Mouse (Mus musculus): ENCODE results near the gene C1qtnf5.
"Not testable (repeated sequence)": the region's sequence is repeated elsewhere in the genome, so short reads cannot be mapped to it uniquely, and the experiment has no call there.

C1qtnf5 gene

GRCm38 (mm10) chr9:44104881-44105280, 2.2 kb upstream of the C1qtnf5 start:
- no peak for DNase-seq (ENCODE audit: low read depth, low spot score)

- DNase-seq (ENCODE audit: low read depth, low spot score), result no peak
Observed at GRCm38 (mm10) chr9:44105781-44106180, 1.3 kb upstream of the C1qtnf5 start.

- DNase-seq (ENCODE audit: low read depth, low spot score), result no peak
Observed at GRCm38 (mm10) chr9:44106182-44106581, 863 bp upstream of the C1qtnf5 start.

GRCm38 (mm10) chr9:44106596-44106995, 449 bp upstream of the C1qtnf5 start:
- no peak for DNase-seq (ENCODE audit: low read depth, low spot score)

- DNase-seq (ENCODE audit: low read depth, low spot score), result no peak
Observed at GRCm38 (mm10) chr9:44107557-44108179, 623 bp downstream of the C1qtnf5 start.

- no peak for DNase-seq (ENCODE audit: low read depth, low spot score)
Observed at GRCm38 (mm10) chr9:44108269-44109055, 1.4 kb downstream of the C1qtnf5 start.

DNA sequence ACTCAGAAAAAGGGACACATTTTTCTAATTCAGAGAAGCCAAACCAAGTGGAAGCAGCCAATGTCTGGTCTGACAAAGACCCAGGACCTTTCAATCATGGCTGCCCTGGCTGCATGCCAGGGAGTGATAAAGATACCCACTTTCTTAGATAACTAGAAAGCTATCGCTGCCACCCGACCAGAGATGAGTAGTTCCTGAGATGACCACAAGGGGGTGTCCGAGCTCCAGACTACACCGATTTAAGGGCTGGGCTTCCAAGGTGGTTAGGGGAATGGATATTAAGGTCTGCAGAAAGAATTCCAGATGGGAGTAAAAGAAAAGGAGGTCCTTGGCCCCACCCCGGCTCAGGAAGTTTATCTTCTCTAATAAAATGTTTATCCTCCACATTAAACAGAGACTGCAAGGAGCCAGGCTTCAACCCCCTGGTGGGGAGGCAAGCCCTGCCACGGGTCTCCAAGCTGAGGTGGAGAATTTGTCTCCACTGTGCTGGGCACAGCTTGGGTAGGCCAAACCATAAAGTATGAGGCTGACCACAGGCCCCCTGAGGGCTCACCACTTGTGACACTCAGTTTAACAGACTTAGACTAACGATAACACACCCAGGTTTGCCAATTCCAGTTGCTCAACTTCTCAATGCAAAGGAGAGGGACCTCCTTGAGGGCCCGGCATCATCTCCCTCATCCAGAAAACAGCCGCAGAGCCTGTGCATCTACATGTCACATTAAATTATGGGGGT, 2.5 kb downstream of the C1qtnf5 start:
- no peak for DNase-seq (ENCODE audit: low read depth, low spot score)

DNA sequence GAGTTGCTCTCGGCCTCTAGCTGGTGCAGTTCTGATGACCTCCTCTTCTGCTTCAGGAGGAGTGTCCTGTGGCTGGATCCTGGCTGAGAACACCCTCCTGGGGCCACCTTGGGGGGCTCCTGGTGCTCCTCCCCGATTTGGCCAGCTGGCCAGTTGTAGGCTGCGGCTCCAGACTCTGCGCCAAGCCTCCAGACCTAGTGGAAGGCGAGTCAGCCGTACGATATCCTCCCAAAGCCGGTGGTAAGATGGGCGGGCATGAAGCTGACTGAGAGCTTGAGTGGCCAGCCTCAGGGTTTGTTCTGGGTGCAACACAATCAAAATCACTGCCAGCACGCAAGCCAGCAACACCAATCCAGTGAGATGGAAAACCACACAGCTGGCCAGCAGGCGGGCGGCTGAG, 4.9 kb downstream of the C1qtnf5 start:
- not testable (repeated sequence) for DNase-seq (ENCODE audit: low read depth, low spot score)

DNA sequence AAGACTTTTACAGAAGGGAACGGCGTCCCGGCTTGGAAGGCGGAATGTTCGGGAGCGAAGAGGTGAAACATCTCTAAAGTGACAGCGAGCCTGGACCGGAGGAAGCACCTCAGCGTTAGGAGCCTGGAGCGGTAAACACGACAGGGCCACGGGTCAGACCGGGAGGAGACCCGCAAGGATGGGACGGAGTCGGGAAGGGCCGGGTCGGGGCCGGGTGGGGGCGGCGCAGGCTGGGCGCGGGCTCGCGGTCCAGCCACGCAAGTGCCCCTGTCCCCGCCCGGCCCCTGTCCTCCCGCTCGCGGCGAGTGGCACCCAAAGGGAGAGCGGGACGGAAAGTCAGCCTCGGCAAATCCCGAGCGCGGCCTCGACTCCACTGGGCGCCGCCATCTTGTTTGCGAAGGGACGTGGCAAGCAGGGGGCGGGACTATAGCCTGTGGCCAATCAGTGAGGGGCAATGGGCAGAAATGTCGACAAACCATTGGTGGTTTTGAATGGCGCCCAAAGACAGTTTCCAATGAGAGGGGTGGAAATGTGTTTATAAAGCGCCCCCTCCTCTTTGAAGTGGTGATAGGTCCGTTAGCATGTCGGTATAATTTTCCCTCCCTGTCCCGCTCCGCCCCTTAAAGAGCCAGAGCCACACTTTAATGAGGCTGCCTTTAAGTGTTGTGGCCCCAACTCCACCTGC, 6.2 kb downstream of the C1qtnf5 start, which contains the start of the genes Gm49380 and Rnf26:
Gene Gm49380 (minus strand): TSS at position 396 of the 685 bp plus-strand sequence.
Gene Rnf26 (minus strand): TSS at position 413 of the 685 bp plus-strand sequence.
- peak; percentile 96 for DNase-seq (ENCODE audit: low read depth, low spot score)

GRCm38 (mm10) chr9:44114453-44114852, 7.4 kb downstream of the C1qtnf5 start:
- DNase-seq (ENCODE audit: low read depth, low spot score), result no peak

- DNase-seq (ENCODE audit: low read depth, low spot score), result no peak
Observed at GRCm38 (mm10) chr9:44115599-44115998, 8.6 kb downstream of the C1qtnf5 start.

- no peak for DNase-seq (ENCODE audit: low read depth, low spot score)
Observed at GRCm38 (mm10) chr9:44116182-44116581, 9.1 kb downstream of the C1qtnf5 start.

DNA sequence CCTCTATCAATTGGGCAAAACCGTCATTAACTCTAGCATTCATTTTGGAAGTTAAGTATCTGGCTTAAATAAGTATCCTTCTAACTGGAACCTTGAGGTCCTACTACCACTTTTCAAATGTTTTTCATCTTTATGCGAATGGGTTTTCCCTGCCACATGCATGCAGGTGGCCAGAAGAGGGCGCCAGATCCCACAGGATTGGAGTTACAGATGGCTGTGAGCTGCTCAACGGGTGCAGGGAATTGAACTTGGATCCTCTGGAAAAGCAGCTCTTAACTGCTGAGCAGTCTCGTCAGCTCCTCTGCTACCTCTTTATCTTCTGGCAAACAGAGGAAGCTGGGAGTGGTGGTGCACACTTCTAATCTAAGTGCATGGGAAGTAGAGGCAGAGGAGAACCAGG, 12.0 kb downstream of the C1qtnf5 start:
- no peak for DNase-seq (ENCODE audit: low read depth, low spot score)

DNA sequence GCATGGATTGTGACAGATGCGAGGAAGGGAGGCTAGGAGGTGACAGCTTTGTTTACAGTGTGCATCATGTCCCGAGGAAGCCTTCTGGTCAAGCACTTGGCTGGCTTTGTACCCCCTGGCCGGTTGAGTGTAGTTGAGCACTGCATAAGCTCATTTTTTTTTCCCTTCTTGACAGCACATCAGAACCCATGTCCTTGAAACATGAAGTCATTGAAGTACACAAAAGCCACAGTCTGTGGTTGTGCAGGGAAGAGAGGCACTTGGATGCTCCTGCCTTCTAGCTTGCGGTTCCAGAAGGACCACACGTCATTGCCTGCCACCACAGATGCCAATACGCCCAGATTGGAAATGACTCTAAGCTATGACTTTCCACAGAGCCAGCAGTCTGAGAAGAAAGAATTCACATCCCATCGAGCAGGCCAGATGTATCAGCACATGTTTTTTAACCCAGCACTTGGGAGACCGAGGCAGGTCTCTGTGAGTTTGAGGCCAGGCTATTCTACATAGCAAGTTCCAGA, 13.0 kb downstream of the C1qtnf5 start:
- DNase-seq (ENCODE audit: low read depth, low spot score), result no peak

DNA sequence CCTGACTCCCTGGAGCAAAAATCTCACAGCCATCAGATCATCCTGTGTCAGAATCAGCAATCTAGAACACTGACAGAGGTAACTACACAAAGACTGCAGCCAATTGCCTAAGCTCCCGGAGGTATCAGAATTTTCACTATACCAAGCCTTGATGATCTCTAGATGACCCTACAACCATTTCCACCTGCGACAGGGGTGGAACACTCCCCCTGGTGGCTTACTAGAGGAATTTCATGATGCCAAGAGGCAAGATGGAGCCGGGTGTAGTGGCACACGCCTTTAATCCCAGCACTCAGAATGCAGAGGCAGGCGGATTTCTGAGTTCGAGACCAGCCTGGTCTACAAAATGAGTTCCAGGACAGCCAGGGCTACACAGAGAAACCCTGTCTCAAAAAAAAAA, 17.3 kb downstream of the C1qtnf5 start:
- no peak for DNase-seq (ENCODE audit: low read depth, low spot score)

- DNase-seq (ENCODE audit: low read depth, low spot score), result no peak
Observed at GRCm38 (mm10) chr9:44125026-44125425, 18.0 kb downstream of the C1qtnf5 start.

DNA sequence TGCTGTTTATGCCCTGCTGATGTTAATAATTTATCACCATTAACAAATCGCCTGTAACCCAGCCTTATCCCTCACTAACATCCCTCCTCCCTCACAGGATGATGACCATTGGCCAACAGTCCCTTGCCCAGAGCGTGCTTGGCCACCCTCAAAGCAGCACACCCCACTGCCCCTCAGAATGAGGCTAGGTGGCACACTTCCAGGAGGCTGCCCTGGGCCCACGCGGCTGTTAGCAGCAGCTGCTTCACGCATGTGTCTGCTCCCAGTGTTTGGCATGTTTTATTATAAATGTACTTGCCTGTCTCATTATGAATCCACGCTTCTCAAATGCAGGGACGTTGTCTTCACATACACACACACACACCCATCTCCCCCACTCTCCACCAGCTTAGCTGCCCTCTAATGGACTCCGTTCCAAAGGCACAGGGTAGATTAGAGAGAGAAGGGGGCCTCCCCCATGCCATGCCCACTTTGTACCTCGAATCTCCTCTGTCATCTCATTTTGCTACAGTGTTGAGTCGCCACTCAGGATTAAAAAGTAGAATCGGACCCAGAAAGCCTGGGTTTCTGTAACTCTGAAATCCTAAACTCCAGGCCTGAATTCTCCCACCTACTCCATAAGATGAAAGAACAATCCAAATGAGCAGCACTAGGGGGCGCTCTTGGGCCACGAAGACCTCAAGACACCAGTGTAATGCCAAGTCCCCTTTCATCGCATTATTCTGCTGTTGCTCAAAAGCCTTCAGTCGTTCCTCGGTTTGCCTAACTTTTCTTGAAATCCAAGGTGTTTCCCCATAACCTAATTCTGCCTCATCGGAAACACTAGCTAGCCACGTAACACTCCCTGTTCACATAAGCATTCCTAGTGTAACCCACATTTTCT, 18.7 kb downstream of the C1qtnf5 start:
- DNase-seq (ENCODE audit: low read depth, low spot score), result peak; percentile 69

DNA sequence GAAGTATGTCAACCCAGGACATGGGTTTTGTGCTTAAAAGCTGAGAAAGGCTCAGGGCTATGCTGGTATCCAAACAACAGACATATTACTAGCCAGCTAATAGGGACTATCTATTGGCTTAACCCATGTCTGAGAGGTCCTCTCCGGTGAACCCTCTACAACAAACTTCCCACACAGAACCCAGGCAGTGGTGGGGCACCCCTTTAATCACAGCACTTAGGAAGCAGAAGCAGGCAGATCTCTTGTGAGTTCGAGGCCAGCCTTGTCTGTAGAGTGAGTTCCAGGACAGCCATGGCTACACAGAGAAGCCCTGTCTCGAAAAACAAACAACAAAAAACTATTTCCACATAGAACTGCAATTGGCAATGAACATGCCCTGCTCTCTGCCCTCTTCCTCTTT, 19.7 kb downstream of the C1qtnf5 start:
- DNase-seq (ENCODE audit: low read depth, low spot score), result no peak

GRCm38 (mm10) chr9:44127351-44127801, 20.3 kb downstream of the C1qtnf5 start:
- no peak for DNase-seq (ENCODE audit: low read depth, low spot score)

DNA sequence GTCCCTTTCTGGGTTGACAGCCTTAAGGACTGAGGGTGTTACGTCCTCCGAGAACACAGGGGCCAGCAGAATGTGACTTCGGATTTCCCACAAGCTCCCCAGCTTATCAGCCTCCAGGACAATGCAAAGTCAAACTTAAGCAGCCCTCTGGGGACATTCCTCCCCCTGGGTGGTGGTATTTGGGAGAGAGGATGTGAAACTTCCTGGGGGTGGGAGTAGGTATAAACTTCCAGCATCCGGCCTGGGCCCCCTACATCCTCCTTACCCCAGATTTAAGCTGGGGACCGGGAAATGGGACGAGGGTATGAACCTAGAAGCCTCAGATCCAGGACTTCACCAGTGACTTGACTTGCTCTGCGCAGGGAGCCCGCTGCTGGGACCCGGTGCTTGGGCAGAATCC, 22.6 kb downstream of the C1qtnf5 start:
- DNase-seq (ENCODE audit: low read depth, low spot score), result no peak
